Mouse (Mus musculus): Measurements from ENCODE around the gene Rin2. TPM values are rescaled to one million over a fixed set of nuclear protein-coding genes. Genes with fewer than 3 reads are reported as not detected.

Gene Rin2
- total and polyA plus RNA-seq, 2 experiments, result 3.4 to 10.9 TPM

GRCm38 (mm10) chr2:145700237-145700985 is 25.4 kb downstream of the Rin2 start:
- Histone ChIP-seq H3K4me1 (ENCODE audit: control insufficient read depth, insufficient read depth, low read length) (no peaks in the 10 kb centered on the region), H3K9ac (ENCODE audit: low read depth, low read length) (no peak overlapping the region), H3K27me3 (ENCODE audit: control insufficient read depth, insufficient read depth, low read length) (no peaks in the 10 kb centered on the region), H3K27ac (replicated peaks; ENCODE audit: insufficient read depth, low read depth, low read length) (no peak overlapping the region), H3K4me3 (ENCODE audit: insufficient read depth, low read depth, low read length) (no peak overlapping the region), H3K79me2 (ENCODE audit: control insufficient read depth, insufficient read depth, low read length) (no peaks in the 10 kb centered on the region; the same call in 1 of the 2 replicates), H3K36me3 (ENCODE audit: control insufficient read depth, insufficient read depth, low read length) (peaks cover 3% of the 10 kb centered on the region; the same call in 1 of the 2 replicates)
- DNase-seq (ENCODE audit: extremely low read depth, low read depth, low spot score), result no peak
- WGBS, result 66% methylated on average over 8 of the region's 8 CpGs
- no peak for TF ChIP-seq CTCF (IDR thresholded peaks at IDR 0.05; ENCODE audit: low read depth, low read length)
- no peak for TF ChIP-seq POLR2A (IDR thresholded peaks at IDR 0.05; ENCODE audit: extremely low read depth, insufficient read depth, low read length)

- no peaks in the 10 kb centered on the region for H3K4me1 ChIP-seq (ENCODE audit: control insufficient read depth, insufficient read depth, low read length)
- H3K36me3 ChIP-seq (ENCODE audit: control insufficient read depth, insufficient read depth, low read length), result peaks cover 3% of the 10 kb centered on the region; the same call in 1 of the 2 replicates
- no peaks in the 10 kb centered on the region for H3K27me3 ChIP-seq (ENCODE audit: control insufficient read depth, insufficient read depth, low read length)
- TF ChIP-seq CTCF (IDR thresholded peaks at IDR 0.05; ENCODE audit: low read depth, low read length) (no peak), POLR2A (IDR thresholded peaks at IDR 0.05; ENCODE audit: extremely low read depth, insufficient read depth, low read length) (no peak)
- H3K4me3 ChIP-seq (ENCODE audit: insufficient read depth, low read depth, low read length), result no peak overlapping the region
- no peak overlapping the region for H3K9ac ChIP-seq (ENCODE audit: low read depth, low read length)
- 80% methylated on average over 12 of the region's 12 CpGs for WGBS
- no peak overlapping the region for H3K27ac ChIP-seq (replicated peaks; ENCODE audit: insufficient read depth, low read depth, low read length)
- H3K79me2 ChIP-seq (ENCODE audit: control insufficient read depth, insufficient read depth, low read length), result no peaks in the 10 kb centered on the region
- DNase-seq (ENCODE audit: extremely low read depth, low read depth, low spot score), result no peak
Measured at GRCm38 (mm10) chr2:145701605-145702335, 26.8 kb downstream of the Rin2 start.

- 73% methylated on average over 7 of the region's 7 CpGs for WGBS
Measured at GRCm38 (mm10) chr2:145704738-145705137, 29.7 kb downstream of the Rin2 start.

GRCm38 (mm10) chr2:145709727-145710389 is 34.8 kb downstream of the Rin2 start:
- H3K4me3 ChIP-seq (ENCODE audit: insufficient read depth, low read depth, low read length), result no peak overlapping the region
- no peak overlapping the region for H3K27ac ChIP-seq (replicated peaks; ENCODE audit: insufficient read depth, low read depth, low read length)
- TF ChIP-seq POLR2A (IDR thresholded peaks at IDR 0.05; ENCODE audit: extremely low read depth, insufficient read depth, low read length), result no peak
- no peaks in the 10 kb centered on the region for H3K27me3 ChIP-seq (ENCODE audit: control insufficient read depth, insufficient read depth, low read length)
- 87% methylated on average over 11 of the region's 11 CpGs for WGBS
- no peaks in the 10 kb centered on the region for H3K4me1 ChIP-seq (ENCODE audit: control insufficient read depth, insufficient read depth, low read length)
- H3K36me3 ChIP-seq (ENCODE audit: control insufficient read depth, insufficient read depth, low read length), result peaks cover 13% of the 10 kb centered on the region
- DNase-seq (ENCODE audit: extremely low read depth, low read depth, low spot score), result no peak
- H3K79me2 ChIP-seq (ENCODE audit: control insufficient read depth, insufficient read depth, low read length), result no peaks in the 10 kb centered on the region
- H3K9ac ChIP-seq (ENCODE audit: low read depth, low read length), result no peak overlapping the region

More at GRCm38 (mm10) chr2:145704738-145705137, 29.7 kb downstream of the Rin2 start:
- DNase-seq (ENCODE audit: extremely low read depth, low read depth, low spot score), result no peak
- Histone ChIP-seq H3K4me1 (ENCODE audit: control insufficient read depth, insufficient read depth, low read length) (no peaks in the 10 kb centered on the region), H3K4me3 (ENCODE audit: insufficient read depth, low read depth, low read length) (no peak overlapping the region), H3K36me3 (ENCODE audit: control insufficient read depth, insufficient read depth, low read length) (peaks cover 3% of the 10 kb centered on the region; the same call in 1 of the 2 replicates), H3K27me3 (ENCODE audit: control insufficient read depth, insufficient read depth, low read length) (no peaks in the 10 kb centered on the region), H3K27ac (replicated peaks; ENCODE audit: insufficient read depth, low read depth, low read length) (no peak overlapping the region), H3K9ac (ENCODE audit: low read depth, low read length) (no peak overlapping the region), H3K79me2 (ENCODE audit: control insufficient read depth, insufficient read depth, low read length) (no peaks in the 10 kb centered on the region)
- TF ChIP-seq POLR2A (IDR thresholded peaks at IDR 0.05; ENCODE audit: extremely low read depth, insufficient read depth, low read length), result no peak
- no peak for TF ChIP-seq CTCF (IDR thresholded peaks at IDR 0.05; ENCODE audit: low read depth, low read length)

- no peak overlapping the region for H3K4me3 ChIP-seq (ENCODE audit: insufficient read depth, low read depth, low read length)
- peaks cover 13% of the 10 kb centered on the region for H3K36me3 ChIP-seq (ENCODE audit: control insufficient read depth, insufficient read depth, low read length)
- H3K4me1 ChIP-seq (ENCODE audit: control insufficient read depth, insufficient read depth, low read length), result no peaks in the 10 kb centered on the region
- 83% methylated on average over 3 of the region's 3 CpGs for WGBS
- H3K9ac ChIP-seq (ENCODE audit: low read depth, low read length), result no peak overlapping the region
- TF ChIP-seq CTCF (IDR thresholded peaks at IDR 0.05; ENCODE audit: low read depth, low read length) (no peak), POLR2A (IDR thresholded peaks at IDR 0.05; ENCODE audit: extremely low read depth, insufficient read depth, low read length) (no peak)
- H3K27ac ChIP-seq (replicated peaks; ENCODE audit: insufficient read depth, low read depth, low read length), result no peak overlapping the region
- no peaks in the 10 kb centered on the region for H3K27me3 ChIP-seq (ENCODE audit: control insufficient read depth, insufficient read depth, low read length)
- DNase-seq (ENCODE audit: extremely low read depth, low read depth, low spot score), result no peak
- H3K79me2 ChIP-seq (ENCODE audit: control insufficient read depth, insufficient read depth, low read length), result no peaks in the 10 kb centered on the region
Measured at GRCm38 (mm10) chr2:145711512-145711911, 36.5 kb downstream of the Rin2 start.

Data from liver, adult 2 months (tissue).